Mouse (Mus musculus) granulocyte monocyte progenitor cell, adult 5-6 weeks (primary cell): ENCODE results near the gene Tmem251. TPM values are rescaled to one million over a fixed set of nuclear protein-coding genes. Genes with fewer than 3 reads are reported as not detected.

Experiments used
- total RNA-seq, 2 experiments: library from RNA; stranded (forward) in 1 of 2; stranded (reverse) in 1 of 2; fragments of 200-712, 200-1000 nt in 1 of 2; fragments of >200 nt in 1 of 2; fragmentation: Nextera tagmentation in 1 of 2; gene quantifications; 2 replicates each; pipeline ENCODE4 v1.2.3; 2014 to 2017

Tmem251 gene
- total RNA-seq, 2 experiments from 2014 or later: 8.0 to 8.7 TPM

Other genes starting within 250 kb of the Tmem251 start
- not detected in 2 replicates for gene Chga, start 188.8 kb upstream of the Tmem251 start, total RNA-seq (2014; fragmentation: Nextera tagmentation)
- gene Chga, start 188.8 kb upstream of the Tmem251 start, total RNA-seq (2017): not detected in 2 replicates
- gene Itpk1, start 38.8 kb upstream of the Tmem251 start, total RNA-seq (2014; fragmentation: Nextera tagmentation): 19.1 and 26.0 TPM in 2 replicates
- 13.0 and 16.4 TPM in 2 replicates for gene Itpk1, start 38.8 kb upstream of the Tmem251 start, total RNA-seq (2017)
- gene Moap1, start 101 bp upstream of the Tmem251 start, total RNA-seq (2014; fragmentation: Nextera tagmentation): 11.0 and 11.1 TPM in 2 replicates
- 9.3 and 15.6 TPM in 2 replicates for gene Moap1, start 101 bp upstream of the Tmem251 start, total RNA-seq (2017)
- not detected in 2 replicates for gene Gm28051, start 14.0 kb downstream of the Tmem251 start, total RNA-seq (2014; fragmentation: Nextera tagmentation)
- gene Gm28051, start 14.0 kb downstream of the Tmem251 start, total RNA-seq (2017): not detected in 2 replicates
- gene Gon7, start 14.0 kb downstream of the Tmem251 start, total RNA-seq (2014; fragmentation: Nextera tagmentation): 16.5 and 19.2 TPM in 2 replicates
- 12.9 and 22.2 TPM in 2 replicates for gene Gon7, start 14.0 kb downstream of the Tmem251 start, total RNA-seq (2017)
- 35.6 and 43.9 TPM in 2 replicates for gene Ubr7, start 14.2 kb downstream of the Tmem251 start, total RNA-seq (2014; fragmentation: Nextera tagmentation)
- 48.8 and 58.8 TPM in 2 replicates for gene Ubr7, start 14.2 kb downstream of the Tmem251 start, total RNA-seq (2017)
- gene Gm20604, start 14.9 kb downstream of the Tmem251 start, total RNA-seq (2014; fragmentation: Nextera tagmentation): 6.6 and 9.7 TPM in 2 replicates
- gene Gm20604, start 14.9 kb downstream of the Tmem251 start, total RNA-seq (2017): 7.3 and 8.3 TPM in 2 replicates
- 13.0 and 15.8 TPM in 2 replicates for gene Btbd7, start 134.7 kb downstream of the Tmem251 start, total RNA-seq (2014; fragmentation: Nextera tagmentation)
- 15.8 and 18.2 TPM in 2 replicates for gene Btbd7, start 134.7 kb downstream of the Tmem251 start, total RNA-seq (2017)
- not detected in 2 replicates for gene Cox8c, start 155.6 kb downstream of the Tmem251 start, total RNA-seq (2014; fragmentation: Nextera tagmentation)
- gene Cox8c, start 155.6 kb downstream of the Tmem251 start, total RNA-seq (2017): not detected in 2 replicates
- gene Unc79, start 205.1 kb downstream of the Tmem251 start, total RNA-seq (2014; fragmentation: Nextera tagmentation): not detected in 2 replicates
- not detected in 2 replicates for gene Unc79, start 205.1 kb downstream of the Tmem251 start, total RNA-seq (2017)